Mouse (Mus musculus): ENCODE results near the gene Pax6.

Pax6 gene

DNA sequence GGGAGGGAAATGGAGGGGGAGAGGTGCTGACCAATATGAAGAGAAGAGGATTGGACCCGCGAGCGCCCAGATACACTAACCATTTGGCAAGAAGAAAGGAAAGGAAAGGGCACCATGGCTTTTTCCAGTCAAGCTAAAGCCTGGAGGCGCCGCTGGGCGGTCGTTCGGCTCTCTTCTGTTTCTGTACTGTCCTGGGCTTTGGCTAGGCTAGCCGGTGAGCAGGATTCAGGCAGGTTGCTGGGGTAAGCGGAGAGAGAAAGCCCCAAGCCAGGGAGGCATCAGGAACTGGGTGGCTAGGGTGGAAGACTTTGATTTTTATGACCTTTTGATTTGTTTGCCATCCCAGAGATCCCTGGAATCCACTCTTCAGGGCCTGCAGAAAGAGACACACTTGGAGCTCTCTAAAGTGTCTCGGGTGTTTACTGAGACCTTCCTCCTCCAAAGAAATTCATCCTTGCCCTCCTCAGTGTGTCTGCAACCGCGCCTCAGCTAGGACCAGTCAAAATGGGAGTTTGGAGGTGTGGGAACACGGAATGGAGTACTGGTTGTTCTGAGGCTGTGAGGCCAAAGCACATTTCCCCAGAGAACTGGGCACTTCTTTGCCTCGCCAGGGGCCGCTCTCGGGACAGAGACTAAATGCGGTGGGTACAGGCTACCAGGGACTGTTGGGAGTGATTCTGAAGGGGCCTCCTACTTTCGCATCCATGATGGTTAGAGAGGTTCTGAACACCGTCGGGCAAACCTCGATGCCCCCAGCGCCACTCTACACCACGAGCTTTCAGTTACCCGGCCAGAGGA, 3.3 kb downstream of the Pax6 start:
- DNase-seq (ENCODE audit: low spot score) = no peak

DNA sequence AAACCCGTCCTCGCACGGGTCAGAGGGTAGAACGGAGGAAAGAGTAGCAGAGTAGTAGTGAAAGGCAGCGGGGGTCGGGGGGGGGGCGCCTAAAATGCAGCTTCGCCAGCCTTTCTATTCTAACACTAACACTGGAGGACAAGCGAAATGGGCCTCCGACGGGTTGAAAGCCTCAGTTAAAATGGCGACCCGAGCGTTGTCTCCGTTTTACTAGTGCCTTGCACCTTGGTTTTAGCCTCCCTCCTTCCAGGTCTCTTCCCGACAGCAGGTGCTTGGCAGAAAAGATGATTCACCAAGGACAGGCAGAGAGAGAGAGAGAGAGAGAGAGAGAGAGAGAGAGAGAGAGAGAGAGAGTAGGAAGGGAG, 3.9 kb downstream of the Pax6 start:
- no peak for DNase-seq (ENCODE audit: low spot score)

DNA sequence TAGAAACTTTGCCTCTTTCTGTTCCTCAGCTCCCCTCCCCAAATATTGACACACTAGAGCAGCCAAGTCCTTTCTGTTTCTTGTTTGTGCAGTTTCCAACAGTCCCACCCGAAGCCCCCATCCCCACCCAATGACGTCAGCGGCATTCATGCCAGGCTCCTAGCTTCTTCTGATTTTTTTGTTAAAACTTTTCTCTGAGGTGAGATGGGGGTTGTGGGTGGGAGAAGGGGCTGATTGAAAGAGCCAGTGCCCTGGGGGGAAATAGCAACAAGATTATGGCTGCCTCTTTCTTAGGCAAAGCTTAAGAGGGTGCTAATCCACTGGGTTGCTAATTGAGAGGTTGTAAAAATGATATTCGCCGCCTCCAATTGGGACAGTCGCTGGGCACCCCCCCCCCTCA, 4.4 kb downstream of the Pax6 start:
- no peak for DNase-seq (ENCODE audit: low spot score)

DNA sequence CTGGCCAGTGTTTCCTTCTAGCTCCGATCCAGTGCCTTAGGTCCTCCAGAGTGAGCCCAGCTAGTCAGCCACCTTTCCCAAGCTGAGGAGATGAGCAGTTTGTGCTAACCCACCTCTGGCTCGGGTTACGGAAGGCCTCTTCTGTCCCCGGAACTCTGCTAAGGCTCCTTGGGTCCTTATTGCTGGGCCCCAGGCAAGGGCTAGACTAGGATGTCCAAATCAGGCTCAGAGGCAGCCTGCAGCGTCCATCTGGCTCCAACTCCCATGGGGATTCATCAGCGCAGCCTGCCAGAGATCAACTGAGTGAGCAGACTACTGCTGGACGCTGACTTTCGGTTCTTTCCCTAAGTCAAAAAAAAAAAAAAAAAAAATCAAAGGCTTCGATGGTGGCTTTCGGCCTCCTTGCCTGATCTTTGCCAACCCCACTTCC, 4.9 kb downstream of the Pax6 start:
- DNase-seq (ENCODE audit: low spot score) = no peak

DNA sequence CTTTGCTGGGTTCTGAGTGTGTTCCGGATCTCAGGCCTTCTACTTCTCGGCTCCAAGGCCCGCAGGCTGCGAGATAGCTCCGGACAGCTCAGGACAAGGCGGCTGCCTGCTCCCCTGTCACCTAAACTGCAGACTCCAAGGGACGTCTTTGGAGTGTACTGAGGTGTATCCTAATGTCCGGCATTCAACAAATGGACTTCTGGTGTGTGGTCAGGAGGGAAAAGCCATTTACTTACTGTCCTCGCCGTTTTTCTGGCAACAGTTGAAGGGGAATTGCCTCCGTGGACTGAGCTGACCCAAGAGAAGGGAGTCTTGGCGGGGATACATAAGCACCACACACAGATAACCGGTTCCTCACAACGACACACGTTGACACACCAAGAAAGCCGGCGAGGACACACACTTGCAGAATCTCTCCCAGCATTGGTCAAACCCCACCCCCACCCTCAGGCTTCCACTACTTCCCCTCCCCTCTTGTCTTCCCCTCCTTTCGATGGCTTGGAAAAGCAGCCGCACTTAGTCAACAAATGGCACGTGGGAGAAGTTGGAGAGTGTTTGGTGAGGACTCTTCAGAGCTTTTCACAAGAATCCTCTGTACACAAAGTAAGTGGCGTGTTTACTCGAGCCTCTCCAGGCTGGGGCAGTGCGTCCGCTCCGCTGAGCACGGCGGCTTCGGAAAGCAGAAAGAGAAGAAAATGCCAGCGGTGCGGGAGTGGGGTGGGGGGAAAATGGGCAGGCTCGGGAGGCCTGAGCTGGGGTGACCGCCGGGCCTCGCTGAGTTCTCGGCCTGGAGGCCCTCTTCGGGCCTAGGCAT, 5.6 kb downstream of the Pax6 start:
- no peak for DNase-seq (ENCODE audit: low spot score)

DNA sequence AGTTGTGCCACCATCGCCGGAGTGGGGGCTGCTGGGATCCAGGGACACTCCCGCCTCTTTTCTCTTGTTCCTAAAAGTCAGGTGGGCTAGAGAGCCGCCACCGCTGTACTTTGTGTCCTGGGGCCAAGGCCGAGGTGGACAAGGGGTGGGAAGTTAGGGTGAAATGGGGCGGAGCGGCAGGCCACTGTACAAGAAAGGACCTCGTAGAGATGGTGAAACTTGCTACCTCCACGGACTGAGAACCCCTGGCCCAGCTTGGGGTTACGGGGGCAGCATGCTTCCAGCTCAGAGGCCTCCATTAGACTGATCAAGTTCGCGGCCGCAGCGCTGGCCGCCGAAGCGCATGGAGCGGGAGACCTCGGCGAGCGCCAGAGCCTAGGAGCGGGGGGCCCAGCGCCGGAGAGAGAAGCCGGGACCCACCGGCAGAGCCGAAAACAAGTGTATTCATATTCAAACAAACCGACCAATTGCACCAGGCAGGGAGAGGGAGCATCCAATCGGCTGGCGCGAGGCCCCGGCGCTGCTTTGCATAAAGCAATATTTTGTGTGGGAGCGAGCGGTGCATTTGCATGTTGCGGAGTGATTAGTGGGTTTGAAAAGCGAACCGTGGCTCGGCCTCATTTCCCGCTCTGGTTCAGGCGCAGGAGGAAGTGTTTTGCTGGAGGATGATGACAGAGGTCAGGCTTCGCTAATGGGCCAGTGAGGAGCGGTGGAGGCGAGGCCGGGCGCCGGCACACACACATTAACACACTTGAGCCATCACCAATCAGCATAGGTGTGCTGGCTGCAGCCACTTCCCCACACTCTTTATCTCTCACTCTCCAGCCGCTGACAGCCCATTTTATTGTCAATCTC, 6.4 kb downstream of the Pax6 start:
- no peak for DNase-seq (ENCODE audit: low spot score)

DNA sequence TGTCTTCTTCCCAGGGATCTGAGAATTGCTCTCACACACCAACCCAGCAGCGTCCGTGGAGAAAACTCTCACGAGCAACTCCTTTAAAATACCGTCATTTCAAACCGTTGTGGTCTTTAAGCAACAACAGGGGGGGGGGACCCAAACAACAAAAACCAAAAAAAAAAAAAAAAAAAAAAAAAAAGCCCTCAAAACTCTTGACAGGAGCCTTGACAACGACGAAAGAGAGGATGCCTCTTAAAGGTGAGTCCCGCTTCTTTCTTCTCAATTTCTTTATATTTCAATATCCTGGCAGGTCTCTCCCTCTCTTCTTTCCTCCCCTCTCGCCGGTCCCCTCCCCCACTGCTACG, 7.0 kb downstream of the Pax6 start:
- DNase-seq (ENCODE audit: low spot score) = no peak

DNA sequence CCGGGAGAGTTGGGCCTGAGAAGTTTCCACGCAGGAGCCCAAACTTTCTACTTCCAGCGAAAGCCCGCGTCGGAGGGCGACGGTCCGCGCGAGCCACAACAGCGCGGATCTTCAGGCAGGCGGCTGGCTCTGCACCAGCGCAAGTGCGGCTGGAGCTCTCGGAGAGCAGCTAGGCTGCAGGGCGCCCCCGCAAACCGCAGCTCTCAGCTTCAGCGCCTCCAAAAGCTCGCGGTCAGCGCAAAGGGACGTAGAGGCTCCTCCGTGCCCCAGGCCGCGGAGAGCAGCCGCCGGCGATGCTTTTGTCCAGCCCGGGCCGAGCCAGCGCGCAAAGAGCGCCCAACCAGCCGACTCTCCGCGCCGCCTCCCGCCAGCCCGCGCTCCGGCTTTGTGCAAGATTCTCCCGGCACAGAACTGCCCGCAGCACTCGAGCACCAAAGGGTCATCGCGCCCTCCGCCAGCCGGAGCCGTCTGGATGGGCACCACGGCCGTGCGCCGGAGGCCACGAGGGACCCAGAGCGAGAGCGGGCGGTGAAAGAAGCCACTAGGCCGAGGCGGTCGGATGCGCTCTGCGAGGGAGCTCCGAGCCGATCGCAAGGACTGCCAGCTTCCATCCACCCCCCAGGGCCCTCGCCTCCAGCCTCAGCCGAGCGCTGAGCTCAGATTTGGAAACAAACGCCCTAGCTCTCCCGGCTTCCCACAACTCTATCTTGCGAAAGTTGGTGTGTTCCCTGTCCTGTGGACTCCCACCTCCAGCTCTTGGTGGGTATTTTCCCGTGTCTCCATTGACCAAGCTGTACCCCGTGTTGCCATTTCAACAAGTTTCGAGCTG, 7.6 kb downstream of the Pax6 start:
- DNase-seq (ENCODE audit: low spot score) = no peak

DNA sequence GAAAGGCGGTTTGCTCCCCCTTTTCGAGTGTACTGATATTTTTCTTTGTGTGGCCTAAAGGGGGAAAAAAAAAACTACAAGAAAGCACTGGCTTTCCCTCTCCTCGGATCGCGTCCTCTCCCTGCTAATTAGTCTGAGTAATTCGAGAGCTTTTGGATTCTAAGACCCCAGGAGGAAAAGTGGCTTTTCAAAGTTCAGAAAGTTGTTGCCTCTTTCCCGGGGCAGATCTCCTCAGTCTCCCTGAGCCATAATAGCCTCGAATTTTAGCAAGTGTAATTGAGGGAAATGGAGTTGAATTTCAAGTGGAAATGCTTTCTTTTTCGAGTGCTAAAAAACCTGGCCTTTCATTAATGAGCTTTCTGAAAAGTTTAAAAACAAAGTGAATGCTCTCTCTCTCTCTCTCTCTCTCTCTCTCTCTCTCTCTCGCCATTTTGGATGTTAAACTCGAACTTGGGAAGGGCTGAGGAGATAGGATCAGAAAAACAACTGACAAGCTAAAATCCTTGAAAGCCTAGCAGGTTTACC, 8.3 kb downstream of the Pax6 start:
- no peak for DNase-seq (ENCODE audit: low spot score)

DNA sequence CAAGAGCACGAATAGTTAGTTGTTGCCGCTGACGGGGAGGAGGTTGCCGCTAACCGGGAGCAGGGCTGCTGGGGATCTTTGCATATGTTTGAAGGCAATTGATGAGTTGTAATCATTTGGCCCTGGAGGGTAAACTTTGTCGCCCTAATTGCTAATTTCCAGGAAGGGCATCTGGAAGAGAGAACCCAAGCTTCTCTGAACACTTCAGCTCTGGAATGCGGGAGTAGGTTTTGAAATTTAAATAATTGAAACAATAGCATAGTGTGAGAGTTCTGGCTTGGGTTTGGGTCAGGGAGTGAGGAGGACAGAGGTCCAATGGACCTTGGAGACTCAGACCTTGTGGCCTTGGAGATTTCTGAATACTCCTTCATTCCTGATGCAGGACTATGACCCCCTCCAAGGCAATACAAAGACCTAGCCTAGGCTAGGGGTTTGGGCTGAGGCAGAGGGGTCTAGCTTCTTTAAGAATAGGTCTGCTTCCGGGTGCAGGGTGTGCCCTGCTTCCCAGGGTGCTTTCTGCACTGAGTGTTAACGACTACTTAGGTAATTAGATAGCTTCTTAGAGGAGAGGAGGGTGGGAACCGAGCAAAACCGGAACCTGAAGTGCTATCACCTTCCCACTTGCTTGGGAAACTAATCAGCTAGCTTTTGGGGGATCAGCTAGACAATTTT, 8.9 kb downstream of the Pax6 start:
- no peak for DNase-seq (ENCODE audit: low spot score)

DNA sequence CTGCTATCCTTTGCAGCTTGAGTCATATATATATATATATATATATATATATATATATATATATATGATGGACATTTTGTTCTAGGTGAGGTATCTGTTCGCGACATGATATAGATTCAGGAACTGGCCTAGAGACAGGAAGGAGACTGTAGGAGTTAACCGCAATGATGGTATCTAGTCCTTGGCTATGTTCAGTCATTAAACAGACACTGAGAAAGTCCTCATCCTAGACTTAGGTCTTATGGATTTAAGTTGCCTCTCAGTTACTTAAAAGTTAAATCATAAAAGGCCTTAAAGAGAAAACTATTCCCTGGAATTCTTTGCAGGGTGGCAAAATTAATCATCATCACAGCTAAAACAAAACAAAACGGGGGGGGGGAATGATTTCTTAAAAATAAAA, 9.6 kb downstream of the Pax6 start:
- no peak for DNase-seq (ENCODE audit: low spot score)

DNA sequence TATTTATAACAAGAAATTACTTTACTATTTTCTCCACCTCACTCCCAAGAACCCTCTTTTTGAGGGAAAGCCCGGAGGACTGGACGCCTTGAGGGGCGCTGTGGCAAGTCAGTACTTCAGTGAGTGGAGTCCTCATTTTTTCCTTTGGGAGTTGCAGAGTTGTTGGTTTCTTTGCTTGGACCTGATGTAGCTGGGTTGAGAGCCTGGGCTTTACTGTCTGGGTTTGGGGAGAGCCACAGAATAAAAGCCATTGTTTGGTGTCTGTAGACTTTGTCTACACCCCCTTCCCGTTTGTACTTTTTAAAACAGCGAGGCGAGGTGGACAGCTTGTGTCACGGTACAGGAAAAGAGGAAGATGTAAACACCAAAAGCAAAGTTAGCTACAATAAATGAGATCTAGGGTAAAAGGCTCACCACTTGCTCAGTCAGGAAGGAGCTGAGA, 10.2 kb downstream of the Pax6 start:
- DNase-seq (ENCODE audit: low spot score) = no peak

DNA sequence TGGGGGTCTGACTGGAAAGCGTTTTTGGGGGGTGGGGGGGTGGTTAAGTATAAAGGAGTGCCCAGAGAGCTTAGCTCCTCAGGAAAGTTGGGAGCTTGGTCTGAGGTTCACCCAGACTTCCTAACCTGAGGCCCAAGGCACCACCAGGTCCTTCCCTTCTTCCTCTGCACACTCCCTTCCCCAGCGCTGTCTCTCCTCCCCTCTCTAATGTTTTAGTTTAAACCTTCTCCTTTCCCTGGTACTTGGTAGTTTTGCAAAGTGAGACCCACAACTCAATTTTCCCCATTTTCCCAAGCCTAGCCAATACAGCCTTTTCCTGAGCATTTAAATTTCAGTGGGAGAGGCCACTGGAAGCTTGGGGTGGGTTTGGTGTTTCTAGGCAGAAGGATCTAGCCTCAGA, 10.6 kb downstream of the Pax6 start:
- DNase-seq (ENCODE audit: low spot score) = no peak

DNA sequence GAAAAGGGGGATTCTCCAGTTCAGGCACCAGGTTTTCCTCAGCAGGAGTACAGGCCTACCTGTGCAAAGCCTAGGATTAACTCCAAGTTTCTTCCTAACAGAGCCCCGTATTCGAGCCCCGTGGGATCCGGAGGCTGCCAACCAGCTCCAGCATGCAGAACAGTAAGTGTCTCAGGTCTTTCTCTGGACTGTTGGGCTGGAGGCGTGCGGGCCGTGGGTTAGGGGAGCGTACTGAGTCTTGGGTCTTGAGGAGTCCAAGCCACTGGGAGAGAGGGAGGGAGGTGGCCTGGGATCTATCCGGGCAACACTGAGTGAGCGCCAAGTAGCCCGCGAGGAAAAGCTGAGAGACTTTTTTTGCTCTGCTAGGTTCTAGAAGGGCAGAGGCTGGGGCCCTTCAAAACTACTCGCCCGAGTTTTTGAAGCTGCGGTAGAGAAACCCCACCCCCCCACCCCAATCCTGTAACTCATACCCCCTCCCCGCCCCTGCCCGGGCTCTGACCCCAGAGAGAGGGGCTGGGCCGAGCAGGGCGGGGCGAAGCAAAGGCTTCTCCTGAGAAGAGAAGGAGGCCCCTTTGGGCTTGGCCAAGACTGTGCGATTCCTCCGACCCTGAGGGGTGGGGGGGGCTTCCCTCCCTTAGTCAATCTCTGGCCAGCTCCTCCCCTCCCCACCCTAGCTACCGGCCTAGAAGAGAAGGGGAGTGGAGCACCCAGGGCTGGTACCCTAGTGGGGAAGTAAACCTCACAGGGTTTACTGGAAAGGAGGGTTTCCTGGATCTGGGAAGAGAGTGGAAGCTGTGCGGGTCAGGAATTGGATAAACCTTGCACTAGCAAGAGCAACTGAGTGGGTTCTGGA, 11.7 kb downstream of the Pax6 start:
- DNase-seq (ENCODE audit: low spot score) = no peak

DNA sequence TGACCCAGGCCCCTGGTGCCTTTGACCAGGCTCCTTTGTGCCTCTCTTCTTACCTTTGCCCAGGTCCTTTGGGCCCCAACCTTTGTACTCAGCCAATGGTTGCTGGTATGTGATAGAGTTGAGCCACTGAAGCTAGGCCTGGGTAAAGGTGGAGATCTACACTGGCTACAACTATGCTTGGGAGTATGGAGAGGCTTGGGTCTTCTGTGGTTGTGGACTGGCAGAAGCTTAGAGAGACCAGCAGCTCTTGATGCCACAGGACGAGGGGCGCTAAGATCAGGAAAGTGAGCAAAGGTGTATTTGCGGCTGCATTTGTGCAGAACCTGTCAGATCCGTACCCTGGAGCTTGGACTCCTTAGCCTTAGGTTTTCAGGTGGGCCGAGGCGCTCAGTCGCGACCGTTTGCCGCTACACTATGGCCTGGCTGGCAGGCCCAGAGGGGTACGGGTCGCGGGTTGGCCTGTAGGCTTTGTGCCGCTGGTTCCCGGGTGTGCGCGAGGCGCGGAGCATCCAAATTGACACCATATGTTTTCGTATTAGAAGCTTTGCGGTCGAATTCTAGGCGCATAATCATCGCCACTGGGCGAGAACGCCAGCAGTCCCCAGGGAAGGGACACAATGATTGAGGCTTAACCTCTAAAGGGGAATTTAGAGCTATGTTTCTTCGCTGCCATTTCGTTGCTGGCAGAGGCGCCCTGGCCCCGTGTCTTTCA, 12.5 kb downstream of the Pax6 start:
- DNase-seq (ENCODE audit: low spot score) = no peak

DNA sequence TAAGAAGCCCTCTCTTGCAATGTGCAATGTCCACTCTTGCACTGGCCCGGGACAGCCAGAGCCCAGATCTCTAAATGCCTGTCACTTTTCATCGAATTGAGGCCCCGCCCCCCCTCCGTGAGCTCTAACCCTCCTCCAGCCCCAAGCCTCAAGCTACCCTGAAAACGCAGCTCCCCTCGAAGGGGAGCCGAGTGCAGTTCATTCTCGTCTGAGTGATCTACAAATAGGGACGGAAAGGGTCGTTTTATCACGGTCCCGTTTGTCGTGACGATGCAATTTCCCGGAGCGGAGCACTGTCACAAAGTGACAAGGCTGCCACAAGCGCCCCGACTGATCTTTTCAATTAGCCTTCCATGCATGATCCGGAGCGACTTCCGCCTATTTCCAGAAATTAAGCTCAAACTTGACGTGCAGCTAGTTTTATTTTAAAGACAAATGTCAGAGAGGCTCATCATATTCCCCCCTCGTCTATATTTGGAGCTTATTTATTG, 13.4 kb downstream of the Pax6 start:
- DNase-seq (ENCODE audit: low spot score) = no peak

DNA sequence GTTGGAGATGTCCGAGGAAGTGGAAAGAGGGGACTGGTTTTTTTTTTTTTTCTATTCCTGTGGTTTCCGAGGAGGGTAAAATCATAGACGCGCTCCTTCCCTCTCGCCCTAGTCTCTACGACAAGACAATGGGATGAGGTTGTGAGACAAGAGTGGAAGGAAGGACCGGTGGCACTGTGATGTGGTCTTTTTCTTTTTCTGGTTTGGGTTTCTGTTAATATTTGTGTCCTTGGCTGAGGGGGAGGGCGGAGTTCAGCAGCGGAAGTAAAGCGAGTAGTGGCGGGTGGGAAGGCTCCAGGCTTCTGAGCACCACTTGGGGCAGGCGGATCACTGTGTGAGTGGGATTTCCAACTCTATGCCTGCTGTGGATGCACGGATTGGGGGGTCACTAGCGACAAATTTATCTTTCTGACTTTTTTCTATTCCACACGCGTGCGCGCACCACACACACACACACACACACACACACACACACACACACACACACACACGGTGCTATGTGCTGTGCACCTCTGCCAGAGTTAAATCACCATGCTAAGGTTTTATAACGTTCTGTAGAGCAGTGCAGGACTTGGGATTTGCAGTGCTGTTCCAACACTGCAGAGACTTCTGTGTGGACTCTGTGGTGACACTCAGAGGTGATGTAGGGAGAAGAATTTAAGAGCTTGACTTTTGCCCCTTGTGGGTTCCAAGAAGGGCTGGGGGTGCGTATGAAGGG, 14.1 kb downstream of the Pax6 start:
- no peak for DNase-seq (ENCODE audit: low spot score)

DNA sequence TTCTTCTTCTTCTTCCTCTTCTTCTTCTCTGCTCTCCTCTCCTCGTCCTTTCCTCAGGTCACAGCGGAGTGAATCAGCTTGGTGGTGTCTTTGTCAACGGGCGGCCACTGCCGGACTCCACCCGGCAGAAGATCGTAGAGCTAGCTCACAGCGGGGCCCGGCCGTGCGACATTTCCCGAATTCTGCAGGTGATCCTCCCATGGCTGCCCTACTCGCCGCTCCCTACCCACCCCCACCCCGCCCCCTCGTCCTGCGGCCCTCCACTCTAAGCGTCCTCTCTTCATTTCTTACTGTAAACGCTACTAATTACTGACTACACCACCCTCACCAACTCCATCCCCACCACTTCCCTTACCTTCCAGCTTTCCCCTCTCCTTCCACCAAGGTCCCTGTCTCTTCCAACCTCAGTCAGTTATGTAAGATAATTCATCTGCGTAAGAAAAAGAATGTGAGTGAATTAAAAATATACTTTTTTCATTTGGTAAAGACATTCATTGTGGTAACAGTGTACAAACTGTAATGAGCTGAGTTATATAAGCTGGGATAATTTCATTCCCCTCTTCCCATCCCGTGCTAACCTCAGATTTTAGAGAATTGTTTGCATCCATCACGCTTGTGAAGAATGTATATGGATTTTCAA, 15.2 kb downstream of the Pax6 start:
- DNase-seq (ENCODE audit: low spot score) = no peak
